Mouse (Mus musculus): ENCODE data around the gene Wapl.

- TF ChIP-seq POLR2AphosphoS2 (IDR thresholded peaks at IDR 0.05; ENCODE audit: insufficient read length, low read depth) (no peak), USF1 (IDR thresholded peaks at IDR 0.05; ENCODE audit: low read depth) (no peak), E2F4 (IDR thresholded peaks at IDR 0.05; ENCODE audit: insufficient read depth) (no peak), MAX (IDR thresholded peaks at IDR 0.05; ENCODE audit: low read depth) (no peak), POLR2A (IDR thresholded peaks at IDR 0.05; ENCODE audit: insufficient read length, low read depth) (no peak), MYOD1 (IDR thresholded peaks at IDR 0.05; ENCODE audit: control insufficient read depth in 1 of 3, insufficient read length in 2 of 3, low read depth in 2 of 3) (no peak), CEBPB (IDR thresholded peaks at IDR 0.05; ENCODE audit: insufficient read depth, poor library complexity, severe bottlenecking) (no peak), TCF12 (IDR thresholded peaks at IDR 0.05; ENCODE audit: insufficient read depth, poor library complexity, severe bottlenecking) (no peak), SRF (IDR thresholded peaks at IDR 0.05; ENCODE audit: control insufficient read depth, insufficient read length, low read depth) (no peak), REST (IDR thresholded peaks at IDR 0.05; ENCODE audit: insufficient read depth, insufficient read length) (no peak), MYOG (IDR thresholded peaks at IDR 0.05; ENCODE audit: control insufficient read depth in 1 of 3, insufficient read depth in 1 of 3, insufficient read length in 2 of 3, low read depth in 2 of 3) (no peak)
Observed at GRCm38 (mm10) chr14:34670256-34670655, 3.5 kb upstream of the Wapl start.
